Mouse (Mus musculus) spleen, embryonic (tissue): ENCODE data around the gene Gucd1.
"Not testable (repeated sequence)": the region's sequence is repeated elsewhere in the genome, so short reads cannot be mapped to it uniquely, and the experiment has no call there.

Experiments used
- CTCF ChIA-PET: fragments of 350-600 bp; sonication (Branson Sonifier 250); formaldehyde crosslinking; loops from one replicate; lab custom pipeline; 2022; lab: Charles Lee

Gene Gucd1

DNA sequence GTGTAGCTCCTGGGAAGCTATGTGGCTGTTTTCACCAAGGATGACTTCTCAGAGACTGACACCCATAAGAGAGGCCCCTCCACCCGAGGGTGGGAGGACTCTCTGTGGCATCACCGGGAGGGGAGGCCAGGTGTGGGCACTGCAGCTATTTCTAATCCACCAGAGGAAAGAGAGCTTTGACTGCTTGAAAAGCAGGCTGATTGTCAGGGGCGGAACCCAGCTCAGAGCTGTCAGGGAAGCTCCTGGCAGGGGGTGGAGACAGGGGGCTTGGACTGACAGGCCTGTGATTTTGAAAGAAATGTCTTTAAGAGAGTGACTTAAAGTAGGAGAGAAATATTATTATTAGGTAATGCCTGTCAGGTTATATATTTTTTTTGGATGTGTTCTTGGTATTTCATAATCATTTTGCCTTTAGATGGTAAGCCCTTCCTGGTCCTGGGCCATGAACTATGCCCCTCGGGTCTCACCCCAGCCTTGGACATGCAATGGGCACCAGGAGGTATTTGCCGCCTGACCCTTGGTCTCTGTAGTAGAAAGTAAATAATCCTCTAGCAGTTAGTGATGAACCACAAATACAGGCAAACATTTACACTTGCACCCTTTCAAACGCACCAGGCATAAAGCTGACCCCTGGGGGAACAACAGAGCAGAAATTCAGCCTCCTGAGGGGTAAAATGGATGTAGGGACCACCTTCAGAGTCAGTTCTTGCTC, 42.5 kb downstream of the Gucd1 start:
- CTCF ChIA-PET, result not testable (repeated sequence)

DNA sequence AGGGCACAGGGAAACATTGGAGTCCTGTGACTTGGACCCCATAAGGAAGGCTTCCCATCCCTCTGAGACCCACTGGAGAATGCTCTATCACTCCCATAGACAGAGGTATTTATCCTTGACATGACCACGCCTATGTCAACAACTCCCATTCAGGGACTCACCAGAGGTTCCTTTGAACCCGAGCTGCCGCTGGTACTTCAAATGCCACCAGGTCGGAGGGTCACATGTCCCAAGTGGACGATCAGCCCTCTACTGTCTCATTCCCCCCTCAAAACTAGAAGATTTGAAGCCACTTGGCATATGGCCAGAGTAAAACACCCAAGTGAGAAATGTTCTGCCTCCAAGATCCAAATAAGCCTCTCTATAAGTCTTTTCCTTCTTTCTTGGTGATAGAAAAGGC, 43.2 kb downstream of the Gucd1 start:
- CTCF ChIA-PET, result interaction anchor here (0.5 kb wide), 1 partner anchor 72 kb away, joined by 3 read pairs; no protein-coding TSS in a partner anchor

DNA sequence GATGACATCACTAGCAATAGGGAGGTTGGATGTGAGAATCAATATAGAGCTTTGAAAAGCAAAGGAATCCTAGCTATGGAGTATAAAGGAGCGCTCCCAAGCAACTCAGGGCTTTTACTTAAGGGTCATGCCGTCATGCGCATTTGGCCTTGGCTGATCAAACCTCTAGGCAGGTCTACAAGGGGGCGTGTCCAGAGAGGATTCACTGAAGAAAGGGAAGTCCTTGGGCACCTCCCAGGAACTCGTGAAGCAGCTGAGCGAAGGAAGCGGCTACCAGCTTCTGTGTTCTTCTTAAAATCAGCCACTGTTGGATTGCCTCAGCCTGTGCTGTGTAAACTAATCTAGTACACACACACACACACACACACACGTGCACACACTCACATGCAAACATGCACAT, 44.4 kb downstream of the Gucd1 start:
- CTCF ChIA-PET, result interaction anchor here (0.7 kb wide), 1 partner anchor 13 kb away, joined by 3 read pairs; no protein-coding TSS in a partner anchor

DNA sequence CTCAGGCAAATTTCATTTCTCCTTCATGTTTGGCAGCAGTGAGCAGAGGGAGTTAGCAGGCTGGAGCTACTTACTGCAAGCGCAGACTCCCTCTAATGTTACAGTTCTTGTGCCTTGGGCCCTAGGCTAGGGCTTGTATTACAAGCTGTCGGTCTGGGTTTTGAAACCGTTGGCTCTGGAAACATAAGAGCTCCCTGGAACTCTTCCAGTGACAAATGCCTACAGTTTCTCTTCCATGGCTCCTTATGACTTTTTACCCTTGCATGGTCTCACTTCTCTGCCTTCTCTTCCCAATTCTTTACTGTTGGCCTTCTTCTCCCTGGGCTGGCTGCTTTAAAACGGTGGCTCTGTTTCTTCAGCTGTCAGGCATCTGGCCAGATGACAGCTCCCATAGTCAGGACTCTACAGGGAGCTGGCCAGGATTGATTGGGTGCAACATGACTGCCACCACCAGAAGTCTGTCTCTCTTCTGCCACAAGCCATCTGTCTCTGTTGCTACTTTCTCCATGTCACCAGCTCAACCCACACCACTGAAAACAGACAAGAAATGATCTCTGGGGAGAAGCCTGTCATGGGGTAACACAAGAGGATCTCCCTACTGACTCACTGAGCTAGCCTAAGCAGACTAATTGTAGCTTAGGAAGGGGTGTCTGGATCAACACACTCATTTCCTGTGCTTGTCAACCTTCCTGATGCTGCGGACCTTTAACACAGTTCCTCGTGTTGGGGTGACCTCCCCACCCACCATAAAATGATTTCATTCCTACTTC, 51.8 kb downstream of the Gucd1 start:
- CTCF ChIA-PET, result no interaction called here

DNA sequence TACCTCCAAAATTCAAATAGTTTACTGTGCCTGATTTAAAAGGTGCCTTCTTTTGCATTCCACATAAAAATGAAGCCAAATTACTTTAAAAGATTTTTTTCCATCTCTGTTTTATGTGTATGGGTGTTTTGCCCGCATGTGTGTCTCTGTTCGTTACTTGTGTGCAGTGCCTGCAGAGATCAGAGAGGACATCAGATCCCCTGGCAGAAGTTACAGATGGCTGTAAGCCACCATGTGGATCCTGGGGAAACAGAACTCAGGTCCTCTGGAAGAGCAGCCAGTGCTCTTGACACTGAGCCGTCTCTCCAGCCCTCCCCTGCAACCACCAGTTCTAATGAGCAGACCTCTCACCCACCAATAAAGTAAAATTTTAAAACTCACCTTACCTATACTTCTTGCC, 55.0 kb downstream of the Gucd1 start:
- CTCF ChIA-PET, result interaction anchor here (0.7 kb wide), 1 partner anchor 279 kb away, joined by 3 read pairs; no protein-coding TSS in a partner anchor

DNA sequence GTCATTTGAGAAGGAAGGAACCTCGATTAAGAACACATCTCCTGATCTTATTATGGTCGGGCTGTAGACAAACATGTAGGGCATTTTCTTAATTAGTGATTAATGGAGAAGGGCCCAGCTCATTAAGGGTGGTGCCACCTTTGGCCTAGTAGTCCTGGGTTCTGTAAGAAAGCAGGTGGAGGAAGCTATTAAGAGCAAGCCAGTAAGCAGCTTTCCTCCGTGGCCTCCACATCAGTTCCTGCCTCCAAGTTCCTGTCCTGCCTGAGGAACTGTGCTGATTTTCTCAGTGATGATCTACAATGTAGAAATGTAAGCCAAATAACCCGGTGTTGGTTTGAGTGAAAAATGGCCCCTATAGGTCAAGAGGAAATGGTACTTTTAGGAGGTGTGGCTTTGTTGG, 59.4 kb downstream of the Gucd1 start:
- CTCF ChIA-PET, result no interaction called here

DNA sequence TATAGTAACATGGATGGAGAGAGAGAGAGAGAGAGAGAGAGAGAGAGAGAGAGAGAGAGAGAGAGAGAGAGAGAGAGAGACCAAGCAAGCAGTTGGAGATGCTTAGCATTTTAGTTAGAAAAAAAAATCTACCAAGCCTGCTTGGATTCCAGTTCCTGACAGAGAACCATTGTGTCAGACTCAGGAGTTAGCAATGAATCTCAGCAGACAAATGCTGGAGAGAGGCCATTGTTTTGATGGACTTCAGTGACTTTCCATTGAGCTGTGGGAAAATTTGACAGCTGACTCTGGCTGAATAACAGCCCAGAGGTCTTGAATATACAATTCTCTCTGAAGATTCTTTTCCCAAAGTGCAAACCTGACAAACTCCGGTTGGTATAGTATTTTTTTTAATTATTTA, 59.9 kb downstream of the Gucd1 start:
- CTCF ChIA-PET, result no interaction called here

DNA sequence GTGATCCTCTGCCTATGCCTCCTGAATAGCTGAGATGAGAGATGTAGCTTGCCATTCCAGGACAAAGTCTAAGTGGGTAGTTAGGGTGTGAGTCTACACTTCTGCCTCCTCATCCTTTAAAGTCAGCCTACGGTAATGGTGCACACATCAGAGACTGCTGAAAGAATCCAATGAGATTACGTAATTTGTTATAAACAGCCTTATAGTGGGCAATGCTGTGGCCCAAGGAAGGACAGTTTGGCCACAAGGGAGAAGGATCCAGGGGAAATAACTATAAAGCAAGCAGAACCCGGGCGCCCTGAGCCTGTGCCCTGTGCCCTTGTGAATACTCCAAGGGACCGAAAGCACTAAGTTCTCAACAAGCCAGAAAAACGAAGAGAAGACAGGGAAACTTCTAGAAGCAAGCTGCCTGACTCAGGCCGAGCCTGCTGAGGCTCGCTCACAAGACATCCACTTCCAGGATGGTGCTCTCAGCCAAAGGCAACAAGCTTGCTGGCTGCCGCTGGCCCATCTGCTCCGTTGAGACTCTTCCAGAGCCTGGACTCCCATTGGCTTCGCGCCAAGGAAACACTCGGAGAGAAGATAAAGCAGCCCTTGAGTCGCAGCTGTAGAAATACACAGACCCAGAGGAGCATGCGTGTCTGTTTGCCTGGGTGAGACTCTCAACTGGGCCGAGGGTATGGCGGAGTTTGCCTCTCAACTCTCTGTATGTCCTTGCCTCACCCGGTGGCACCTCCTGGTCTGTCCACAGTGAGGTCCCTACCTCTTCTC, 61.5 kb downstream of the Gucd1 start:
- CTCF ChIA-PET, result not testable (repeated sequence)

DNA sequence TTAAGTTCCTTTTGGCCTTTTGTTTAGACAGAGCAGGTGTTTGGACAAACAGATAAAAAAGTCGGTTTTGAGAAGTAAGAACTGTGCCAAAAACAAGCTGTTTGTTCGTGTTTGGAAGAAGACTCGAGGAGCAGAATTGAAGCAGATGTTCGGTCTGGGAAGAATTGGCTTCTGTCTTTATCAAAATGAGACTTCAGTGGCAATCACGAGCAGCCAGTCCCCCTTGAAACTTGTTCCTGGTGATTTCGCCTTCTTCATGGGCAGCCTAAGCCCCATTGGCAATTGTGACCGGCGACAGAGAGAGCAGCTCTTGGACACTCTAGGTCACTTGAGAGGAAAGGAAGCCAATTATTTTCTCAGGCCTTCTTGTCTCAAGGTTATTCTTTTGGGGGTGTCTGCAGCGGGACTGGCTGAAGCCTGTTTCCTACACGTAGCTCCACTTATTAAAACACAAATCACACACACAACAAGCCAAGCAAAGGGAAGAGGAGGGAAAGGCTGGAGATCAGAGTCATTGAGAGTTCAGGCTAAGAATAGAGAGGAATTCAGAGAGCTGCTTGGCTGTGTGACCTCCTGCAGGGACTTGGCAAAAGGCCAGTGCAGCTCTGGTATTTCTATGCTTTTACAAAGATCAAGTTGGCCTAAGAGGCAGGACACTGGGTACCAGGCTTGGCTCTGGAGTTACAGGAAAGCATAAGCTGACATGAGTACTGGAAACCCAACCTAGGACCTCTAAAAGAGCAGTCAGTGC, 66.6 kb downstream of the Gucd1 start:
- CTCF ChIA-PET, result interaction anchor here (0.6 kb wide), 1 partner anchor 21 kb away, joined by 3 read pairs; no protein-coding TSS in a partner anchor

DNA sequence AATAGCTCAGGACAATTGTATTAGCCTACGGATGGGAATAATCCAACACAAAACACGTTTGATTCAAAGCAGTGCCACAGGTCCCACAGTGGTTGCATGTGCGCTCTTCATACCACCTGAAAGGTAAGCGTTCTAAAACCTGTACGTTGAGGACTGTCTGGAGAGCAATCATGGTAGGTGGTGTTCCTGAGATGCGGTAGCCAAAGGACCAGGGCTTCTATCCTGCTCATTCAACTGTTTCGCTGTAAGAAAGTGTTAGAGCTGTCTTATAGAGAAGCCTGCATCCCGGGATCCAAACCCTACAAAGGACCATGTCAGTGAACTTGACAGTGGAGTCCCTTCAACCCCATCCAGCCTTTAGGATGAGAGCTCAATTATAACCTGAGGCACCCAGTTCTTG, 67.4 kb downstream of the Gucd1 start:
- CTCF ChIA-PET, result interaction anchor here (0.6 kb wide), 1 partner anchor 20 kb away, joined by 3 read pairs; no protein-coding TSS in a partner anchor

DNA sequence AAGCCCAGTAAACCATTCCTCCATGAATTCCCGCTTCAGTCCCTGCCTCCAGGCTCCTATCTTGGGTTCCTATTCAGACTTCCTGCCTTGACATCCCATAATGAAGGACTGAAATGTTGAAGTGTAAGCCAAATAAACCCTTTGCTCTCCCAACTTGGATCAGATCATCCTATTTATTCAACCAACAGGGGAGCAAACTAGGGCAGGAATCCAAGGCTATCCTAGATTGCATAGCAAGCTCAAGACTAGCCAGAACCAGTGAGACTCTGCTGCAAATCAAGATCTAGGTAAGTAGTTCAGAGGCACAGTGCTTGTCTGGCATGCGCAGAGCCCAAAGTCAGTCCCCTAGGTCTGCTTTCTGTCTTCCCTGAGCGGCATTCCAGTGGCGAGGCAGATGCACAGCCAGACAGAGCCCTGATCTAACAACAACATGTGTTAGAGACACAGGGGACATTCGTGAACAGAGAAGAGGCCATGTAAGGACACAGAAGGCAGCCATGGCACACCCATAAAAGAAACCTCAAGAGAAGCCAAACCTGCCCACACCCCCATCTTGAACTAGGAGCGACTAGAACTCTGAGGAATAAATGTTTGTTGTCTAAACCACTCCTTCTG, 68.9 kb downstream of the Gucd1 start:
- CTCF ChIA-PET, result no interaction called here

DNA sequence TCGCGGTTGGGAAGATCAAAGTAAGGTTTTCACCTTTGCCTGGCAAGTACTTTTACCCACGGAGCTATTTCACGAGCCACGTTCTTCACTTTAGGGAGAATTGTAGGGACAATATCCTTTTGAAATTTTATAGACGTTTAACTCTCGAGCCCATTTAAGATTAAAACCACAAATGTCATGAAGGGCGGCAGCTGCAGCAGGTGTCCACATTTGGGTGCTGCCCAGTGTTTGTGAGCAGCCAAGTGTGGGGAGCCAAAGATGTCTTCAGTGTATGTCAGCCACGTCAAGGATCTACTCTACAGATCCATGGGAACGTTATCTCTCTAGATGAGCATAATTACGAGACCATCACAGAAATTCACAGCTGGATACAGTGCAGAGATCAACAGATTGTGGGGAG, 70.3 kb downstream of the Gucd1 start:
- CTCF ChIA-PET, result no interaction called here

DNA sequence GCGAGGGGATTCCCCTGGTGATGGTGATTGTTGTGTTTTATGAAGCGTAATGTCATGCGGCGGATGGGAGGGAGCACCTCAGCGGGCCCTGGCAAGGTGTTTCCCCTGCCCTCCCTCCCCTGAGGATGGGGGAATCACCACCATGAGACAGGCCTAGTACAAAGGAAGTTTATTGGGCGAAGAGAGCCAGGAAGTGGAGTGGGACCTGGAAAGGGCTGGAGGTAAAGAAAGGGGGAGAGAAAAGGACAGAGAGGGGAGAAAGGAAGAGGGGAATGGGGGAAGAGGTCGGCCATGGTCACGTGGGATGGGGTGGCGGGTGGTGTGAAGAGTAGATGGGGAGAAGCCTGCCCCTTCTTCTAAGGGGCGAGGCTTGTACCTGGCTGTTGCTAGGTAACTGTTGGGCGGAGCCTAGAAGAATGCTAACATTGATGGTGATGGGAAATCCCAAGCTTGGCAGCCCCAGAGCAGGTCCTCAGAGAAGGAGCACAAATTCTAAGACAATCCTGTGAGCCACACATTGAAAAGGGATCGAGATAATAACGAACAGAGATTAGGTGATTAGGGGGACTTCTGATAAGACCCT, 71.2 kb downstream of the Gucd1 start:
- CTCF ChIA-PET, result no interaction called here

DNA sequence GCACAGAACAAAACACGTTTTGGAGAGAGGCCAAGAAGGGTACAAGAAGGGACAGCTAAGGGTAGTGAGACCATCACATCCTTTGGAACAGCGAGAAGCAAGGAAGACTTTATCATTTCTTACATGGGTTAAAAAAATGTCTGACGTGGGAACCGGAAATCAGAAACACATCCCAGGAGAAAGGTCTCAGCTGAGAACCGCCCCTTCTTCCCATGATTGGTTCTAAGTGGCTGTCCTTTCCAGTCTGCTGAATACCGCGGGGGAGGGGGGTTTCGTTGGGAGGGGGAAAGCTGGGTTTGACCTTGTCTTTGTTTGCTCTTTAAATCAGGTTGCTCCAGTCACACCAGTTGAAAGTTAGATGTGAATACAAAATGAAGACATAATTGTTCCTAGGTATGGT, 72.7 kb downstream of the Gucd1 start:
- CTCF ChIA-PET, result interaction anchor here (0.5 to 0.8 kb wide), 5 partner anchors 8 to 173 kb away, joined by 3 to 12 read pairs (median 4); no protein-coding TSS in a partner anchor

DNA sequence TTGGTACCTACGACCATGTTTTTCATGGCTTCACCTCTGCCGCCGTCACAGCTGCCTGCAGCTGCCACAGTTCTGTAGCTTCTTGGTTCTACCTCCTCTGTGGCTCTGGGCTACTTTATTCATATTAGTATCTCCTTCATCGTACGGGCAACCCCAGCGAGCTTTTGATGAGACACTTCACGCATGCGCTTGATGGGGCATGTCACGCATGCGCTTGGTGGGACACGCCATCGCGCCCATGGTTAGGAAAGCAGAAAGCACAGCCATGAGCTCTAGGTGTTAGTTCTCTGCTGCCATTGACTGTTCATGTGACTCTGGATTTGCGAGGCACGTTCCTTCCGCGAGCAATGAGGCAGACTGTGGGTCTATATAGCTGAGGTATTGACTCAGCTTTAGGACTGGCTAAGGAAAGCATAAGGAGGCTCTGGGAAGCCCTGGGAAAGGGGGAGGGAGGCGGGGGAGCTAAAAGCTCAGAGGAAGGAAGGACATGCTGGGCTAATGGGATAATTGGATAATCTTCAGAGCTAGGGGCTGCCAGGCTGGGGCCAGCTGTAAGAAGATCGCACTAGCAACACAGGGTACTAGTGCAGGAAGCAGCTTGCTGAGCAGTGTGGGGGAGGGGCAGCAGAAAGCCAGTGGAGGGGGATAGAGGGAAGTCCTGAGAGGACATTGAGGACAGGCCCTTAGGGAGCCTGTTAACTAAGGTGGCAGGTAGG, 73.5 kb downstream of the Gucd1 start:
- CTCF ChIA-PET, result interaction anchor here (0.5 to 0.8 kb wide), 5 partner anchors 9 to 172 kb away, joined by 3 to 12 read pairs (median 3); no protein-coding TSS in a partner anchor

DNA sequence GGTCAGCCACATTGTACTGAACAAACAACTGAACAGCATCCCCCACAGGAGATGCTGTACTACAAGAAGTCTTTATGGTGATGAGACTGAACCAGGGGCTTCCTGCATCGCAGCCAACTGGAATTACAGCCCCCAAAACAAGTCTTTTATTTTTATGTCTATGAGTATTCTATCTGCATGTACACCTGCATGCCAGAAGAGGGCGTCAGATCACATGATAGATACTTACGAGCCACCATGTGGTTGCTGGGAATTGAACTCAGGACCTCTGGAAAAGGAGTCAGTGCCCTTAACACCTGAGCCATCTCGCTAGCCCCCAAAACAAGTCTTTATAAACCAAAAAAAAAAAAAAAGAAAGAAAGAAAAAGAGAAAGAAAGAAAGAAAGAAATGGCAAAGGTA, 74.8 kb downstream of the Gucd1 start:
- CTCF ChIA-PET, result no interaction called here

DNA sequence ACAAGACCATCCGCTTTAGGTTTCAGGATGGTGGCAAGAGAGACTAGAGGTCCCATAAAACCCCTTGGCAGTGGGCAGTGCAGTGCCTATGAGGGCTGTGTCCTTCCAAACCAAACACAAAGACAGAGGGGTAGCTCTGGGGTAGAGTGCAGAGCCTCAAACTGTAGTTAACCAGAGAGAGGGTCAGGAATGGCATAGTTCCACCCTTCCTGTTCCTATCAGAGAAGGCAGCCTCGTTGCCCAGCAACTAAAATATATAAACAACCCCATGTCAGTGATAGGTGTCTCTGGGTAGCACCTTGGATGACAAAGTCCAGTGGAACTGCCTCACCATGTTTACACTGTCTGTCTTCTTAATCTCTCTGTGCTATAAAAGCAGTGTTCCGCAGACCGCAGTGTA, 76.0 kb downstream of the Gucd1 start:
- CTCF ChIA-PET, result interaction anchor here (0.6 kb wide), 1 partner anchor 1017 kb away, joined by 3 read pairs; no protein-coding TSS in a partner anchor

DNA sequence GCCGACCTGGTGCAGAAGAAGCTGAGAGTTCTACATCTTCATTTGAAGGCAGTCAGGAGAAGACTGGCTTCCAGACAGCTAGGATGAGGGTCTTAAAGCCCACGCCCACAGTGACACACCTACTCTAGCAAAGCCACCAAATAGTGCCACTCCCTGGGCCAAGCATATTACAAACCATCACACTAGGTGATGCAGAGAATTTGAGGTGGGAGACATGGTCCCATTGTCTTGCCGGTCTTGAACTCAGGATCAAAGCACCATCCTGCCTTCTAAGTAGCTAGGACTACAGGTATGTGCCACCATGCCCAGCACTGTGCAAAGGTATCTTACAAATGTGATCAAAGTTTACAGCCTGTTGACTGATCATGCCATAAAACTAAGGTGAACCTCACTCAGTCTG, 77.0 kb downstream of the Gucd1 start:
- CTCF ChIA-PET, result interaction anchor here (0.8 kb wide), 1 partner anchor 12 kb away, joined by 3 read pairs; no protein-coding TSS in a partner anchor

DNA sequence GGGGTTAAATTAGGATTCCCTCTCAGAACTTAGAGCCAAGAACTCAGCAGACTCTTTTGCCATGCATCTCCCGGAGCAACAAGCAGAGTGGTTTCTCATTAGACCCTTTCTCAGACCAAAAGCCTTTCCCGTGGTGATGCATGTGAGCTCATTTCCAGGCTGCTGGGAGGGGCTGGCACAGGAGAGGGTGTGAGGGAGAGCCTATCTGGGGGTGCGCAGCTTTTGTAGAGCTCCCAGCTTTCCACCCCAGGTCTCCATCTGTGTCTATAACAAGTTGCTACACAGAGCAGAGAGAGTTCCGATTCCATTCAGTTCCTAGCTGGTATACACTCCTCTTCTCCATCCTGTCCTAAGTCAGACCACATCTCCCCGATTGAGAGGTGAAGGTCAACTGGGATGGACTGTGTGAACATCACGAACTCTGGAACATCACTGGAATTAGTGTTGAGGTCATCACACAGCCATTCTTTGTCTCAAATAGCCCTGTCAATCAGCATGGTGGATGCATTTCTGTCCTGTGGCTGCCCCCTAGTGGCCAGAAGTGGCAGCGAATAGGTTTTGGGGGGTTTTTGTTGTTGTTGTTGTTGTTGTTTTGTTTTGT, 78.5 kb downstream of the Gucd1 start:
- CTCF ChIA-PET, result interaction anchor here (0.7 to 1.2 kb wide), 2 partner anchors 188 to 251 kb away, joined by 3 read pairs; no protein-coding TSS in a partner anchor
